Mouse (Mus musculus) lung, postnatal 10 days (tissue): ENCODE results near the gene Iqcf3.

ENCODE experiments used
- DNase-seq: peaks from one replicate; pipeline ENCODE4 v3.0.0; 2021

The Iqcf3 gene

GRCm38 (mm10) chr9:106453271-106454070 is 108.0 kb downstream of the Iqcf3 start, which contains the start of gene Pcbp4:
Pcbp4 (plus strand) TSS chr9:106453291.
- peak; percentile 74 for DNase-seq
